Mouse (Mus musculus): ENCODE results near the gene Inpp5b. TPM values are rescaled to one million over a fixed set of nuclear protein-coding genes. Genes with fewer than 3 reads are reported as not detected.
"Not testable (repeated sequence)": the region's sequence is repeated elsewhere in the genome, so short reads cannot be mapped to it uniquely, and the experiment has no call there.

Inpp5b gene
- polyA plus RNA-seq, 1 experiment: 32.8 TPM

DNA sequence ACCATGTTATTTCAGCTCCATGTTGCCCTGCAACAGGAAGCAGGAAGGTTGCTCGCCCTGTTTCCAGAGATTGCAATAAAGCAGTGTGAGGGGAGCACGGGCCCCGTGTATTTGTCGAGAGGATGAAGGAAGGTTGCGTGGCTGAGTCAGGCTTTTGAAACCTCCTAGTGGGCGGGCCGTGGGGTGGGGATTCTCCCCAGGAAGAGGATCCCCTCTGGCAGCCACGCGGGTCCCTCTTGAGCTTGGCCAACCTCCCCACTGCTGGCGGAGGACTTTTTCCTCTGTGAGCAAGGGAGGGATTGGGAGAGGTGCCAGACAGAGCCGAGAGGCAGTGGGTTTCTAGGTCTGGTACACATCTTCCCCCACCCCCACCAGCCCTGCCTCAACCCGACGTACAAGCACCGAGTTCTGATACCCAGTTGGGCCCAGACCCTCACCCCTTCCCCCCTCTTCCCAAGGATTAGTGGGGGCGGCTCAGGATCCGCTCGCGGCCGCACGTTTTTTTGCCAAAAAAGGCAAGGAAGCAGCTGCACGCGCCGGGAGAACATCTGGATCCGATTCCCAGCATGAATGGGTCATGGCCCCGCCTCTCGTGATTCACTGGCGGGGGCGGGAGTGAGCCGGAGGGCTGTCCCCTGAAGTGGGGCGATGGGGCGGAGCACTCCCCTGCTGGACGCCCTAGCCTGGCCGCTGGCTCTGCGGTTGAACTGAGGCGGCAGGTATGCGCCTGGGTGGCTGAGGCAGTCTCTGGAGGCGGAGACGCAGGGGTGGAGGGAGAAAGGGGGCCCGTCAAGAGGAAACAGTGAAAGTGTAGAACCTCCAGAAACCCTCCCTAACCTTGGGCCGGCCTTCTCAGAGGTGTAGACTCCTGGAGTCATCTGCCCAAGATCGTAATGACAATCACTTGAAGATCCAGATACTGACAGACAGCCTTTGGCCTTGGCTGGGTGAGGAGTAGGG lies 32.9 kb upstream of the Inpp5b start:
- WGBS: under 1% methylated on average over 41 of the region's 41 CpGs
- DNase-seq (ENCODE audit: low read depth, low spot score): no peak

DNA sequence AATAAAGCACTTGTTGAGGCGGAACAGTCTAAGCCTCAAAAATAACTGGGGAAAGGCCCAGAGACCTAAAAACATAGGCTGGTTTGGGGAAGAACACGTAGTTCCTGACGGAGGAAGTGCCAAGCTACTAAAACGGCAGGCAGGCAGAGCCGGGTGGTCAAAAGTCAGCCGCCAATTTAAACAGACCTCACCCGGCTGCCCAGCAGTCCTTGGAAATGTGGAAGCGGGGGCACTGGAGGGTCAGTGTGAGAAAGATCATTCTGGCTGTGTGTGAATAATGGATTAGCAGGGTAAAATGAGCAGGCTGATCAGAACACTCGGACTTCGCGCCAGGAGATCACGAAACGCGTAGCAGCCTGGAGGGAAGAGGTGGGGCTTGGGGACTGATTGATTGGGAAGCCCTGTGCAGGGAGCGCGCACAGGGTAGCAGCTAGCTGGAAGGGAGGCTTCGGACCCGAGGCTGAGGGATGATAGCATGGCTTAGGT lies 31.6 kb upstream of the Inpp5b start:
- no peak for DNase-seq (ENCODE audit: low read depth, low spot score)
- WGBS: 3% methylated on average over 18 of the region's 18 CpGs

DNA sequence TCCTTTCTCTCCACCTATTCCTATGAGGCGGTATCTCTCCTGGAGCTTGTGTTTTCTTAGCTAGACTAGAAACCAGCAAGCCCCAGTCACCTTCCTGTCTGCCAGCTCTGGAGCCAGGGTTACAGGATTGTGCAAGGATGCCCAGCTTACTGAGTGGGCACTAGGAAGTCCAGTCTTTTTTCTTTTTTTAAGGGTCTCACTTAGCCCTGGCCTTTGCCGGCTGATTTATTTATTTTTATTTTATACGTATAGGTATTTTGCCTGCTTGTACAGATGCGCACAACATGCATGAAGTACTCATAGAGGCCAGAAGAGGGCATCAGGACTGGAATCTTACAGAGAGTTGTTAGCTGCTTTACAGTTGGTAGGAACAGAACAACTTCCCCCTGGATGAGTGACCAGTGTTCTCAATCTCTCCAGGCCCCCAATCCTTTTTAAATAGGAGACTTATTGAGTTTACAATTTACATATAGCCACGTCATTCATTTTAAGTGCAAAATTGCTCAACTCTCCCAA lies 30.8 kb upstream of the Inpp5b start:
- DNase-seq (ENCODE audit: low read depth, low spot score): no peak
- whole genome bisulfite sequencing: 5% methylated on average over 5 of the region's 5 CpGs

DNA sequence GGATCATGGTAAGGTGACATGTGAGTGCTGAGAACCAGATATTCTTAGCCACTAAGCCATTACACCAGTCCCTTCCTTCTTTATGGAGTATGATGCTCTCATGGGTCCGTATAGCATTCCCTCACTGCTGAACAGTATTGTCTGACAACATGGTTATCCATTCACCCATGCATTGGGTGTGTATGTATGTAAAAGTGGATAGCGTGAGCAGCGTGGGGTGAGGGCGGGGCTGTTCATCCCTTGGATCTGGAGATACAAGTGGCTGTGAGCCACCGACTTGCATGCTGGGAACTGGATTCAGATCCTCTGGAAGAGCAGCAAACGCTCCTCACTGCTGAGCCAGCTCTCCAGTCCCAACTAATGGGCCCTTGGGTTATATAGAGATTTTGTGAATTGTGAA lies 29.0 kb upstream of the Inpp5b start:
- WGBS: 58% methylated on average over 6 of the region's 6 CpGs
- DNase-seq (ENCODE audit: low read depth, low spot score): no peak

DNA sequence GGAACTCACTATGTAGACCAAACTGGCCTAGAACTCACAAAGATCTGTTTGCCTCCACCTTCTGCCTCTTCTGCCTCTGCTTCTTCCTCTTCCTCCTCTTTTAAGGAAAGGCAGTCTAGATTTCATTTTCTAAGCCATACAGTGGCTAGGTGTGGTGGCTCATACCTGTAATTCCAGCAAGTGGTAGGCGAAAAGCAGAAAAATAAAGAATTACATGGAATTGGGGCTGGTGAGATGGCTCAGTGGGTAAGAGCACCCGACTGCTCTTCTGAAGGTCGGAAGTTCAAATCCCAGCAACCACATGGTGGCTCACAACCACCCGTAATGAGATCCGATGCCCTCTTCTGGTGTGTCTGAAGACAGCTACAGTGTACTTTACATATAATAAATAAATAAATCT lies 27.8 kb upstream of the Inpp5b start:
- WGBS: 68% methylated on average over 5 of the region's 5 CpGs
- not testable (repeated sequence) for DNase-seq (ENCODE audit: low read depth, low spot score)

DNA sequence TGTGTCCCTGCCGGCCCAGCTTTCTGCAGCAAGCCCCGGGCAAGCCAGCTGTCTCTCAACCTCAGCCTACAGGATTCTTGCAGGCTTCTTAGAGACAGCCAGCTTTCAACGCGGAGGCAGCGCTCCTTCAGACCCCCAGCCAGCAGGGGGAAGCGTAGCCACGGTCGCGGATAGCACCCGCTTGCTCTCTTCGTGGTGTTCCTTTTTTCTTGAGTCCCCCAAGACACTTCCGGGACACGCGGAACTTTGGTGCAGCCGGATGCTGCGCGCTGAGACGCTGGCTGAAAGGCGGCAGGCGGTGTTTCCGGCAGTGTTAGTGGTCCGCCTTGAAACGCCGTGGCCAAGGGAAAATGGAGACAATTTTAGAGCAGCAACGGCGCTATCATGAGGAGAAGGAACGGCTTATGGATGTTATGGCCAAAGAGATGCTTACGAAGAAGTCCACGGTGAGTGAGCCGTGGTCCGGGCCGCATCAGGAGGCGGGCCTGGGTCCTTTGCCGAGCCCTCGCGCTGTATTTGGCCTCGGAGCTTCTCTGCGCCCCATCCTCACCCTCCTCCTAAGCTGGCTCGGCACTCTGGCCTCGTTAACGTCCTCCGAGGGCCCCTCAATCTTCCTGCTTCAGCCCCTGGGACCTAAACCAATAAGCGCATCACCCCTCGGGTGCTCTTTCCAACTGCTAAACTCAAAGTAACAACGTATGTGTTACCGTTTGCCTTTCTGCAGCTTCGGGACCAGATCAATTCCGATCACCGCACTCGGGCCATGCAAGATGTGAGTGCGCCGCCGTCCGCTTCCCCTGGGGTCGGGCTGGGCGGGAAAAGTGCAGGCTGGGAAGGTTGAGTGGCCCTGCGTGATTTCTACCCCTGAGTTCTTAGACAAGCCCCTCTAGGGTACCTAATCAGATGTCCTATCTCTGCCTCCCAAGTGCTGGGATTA lies 26.8 kb upstream of the Inpp5b start, which contains the start of gene Sf3a3:
TSS of gene Sf3a3 (plus strand) at position 232 of the 937 bp plus-strand sequence.
- no peak for DNase-seq (ENCODE audit: low read depth, low spot score)
- WGBS: under 1% methylated on average over 57 of the region's 57 CpGs

DNA sequence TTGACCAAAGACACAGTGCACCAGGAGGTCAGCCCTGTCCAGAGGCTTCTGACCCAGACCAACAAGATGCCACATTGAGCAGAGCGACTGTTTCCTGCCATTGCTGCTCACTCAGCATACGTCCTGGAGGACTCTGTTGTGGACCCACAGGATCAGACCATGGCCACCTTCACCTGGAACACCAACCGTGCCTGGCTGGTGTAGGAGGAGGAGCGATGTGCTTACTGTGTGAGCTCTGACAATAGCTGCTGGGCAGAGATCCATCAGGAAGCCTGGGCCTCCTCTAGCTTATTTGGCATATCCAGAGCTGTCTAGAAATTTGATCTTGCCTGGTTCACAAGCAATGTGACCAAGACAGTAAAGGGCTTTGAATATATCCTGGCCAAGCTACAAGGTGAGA lies 22.5 kb upstream of the Inpp5b start:
- 91% methylated on average over 4 of the region's 4 CpGs for WGBS
- no peak for DNase-seq (ENCODE audit: low read depth, low spot score)

DNA sequence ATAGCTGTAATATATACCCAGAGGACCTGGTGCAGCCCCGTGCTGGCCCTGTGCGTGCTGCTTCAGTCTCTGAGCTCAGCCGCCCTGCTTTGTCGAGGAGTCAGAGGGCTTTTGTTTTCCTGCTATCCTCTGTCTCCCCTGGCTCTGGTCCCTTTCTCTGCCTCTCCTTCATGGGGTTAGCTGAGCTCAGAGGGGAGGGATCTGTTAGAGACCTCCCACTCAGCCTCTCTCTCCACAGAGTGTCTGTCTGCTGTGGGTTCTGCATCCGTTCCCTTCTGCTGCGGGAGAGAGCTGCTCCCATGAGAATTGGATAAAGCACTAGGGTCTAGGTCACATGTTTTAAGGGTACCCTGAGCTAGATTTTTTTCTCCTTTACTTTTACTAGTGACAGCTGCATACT lies 15.5 kb upstream of the Inpp5b start:
- WGBS: 91% methylated on average over 6 of the region's 6 CpGs
- no peak for DNase-seq (ENCODE audit: low read depth, low spot score)

DNA sequence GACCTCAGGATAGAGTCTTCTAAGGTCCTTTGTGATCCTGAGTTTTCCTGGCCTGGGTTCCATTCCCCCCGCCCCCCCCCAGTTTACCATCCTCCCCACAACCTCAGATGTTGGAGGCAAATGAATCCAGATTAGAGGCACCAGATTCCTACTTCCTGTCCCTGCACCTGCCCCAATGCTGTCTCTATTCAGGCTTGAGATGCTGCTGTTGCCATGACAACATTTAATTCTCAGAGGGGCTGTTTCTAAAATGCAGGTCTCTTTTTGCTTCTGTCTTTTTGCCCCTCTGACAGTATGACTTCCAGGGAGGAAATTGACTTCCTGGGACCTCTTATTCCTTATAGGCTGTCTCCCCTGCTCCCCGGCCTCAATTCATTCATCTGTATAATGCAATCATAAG lies 4.7 kb upstream of the Inpp5b start:
- WGBS: 74% methylated on average over 2 of the region's 2 CpGs
- no peak for DNase-seq (ENCODE audit: low read depth, low spot score)

DNA sequence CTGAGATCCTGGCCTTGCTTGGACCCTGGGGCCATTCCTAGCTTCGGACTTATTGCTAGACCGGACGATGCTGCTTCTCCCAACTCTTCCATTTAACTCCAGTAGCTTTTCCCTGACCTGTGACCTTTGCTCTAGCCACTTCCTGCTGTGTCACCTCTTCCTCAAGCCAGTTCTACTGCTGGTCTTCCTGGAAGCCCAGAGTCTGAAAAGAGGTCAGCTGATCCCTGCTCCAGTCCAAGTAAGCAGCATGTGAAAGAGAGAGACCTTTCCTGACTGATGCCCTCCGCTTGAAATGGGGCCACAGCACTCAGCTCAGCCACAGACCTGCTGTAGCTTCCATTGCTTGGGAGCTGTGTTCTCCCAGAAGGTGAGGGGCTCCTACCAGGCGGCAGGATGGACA lies 4.2 kb upstream of the Inpp5b start:
- WGBS: 72% methylated on average over 5 of the region's 5 CpGs
- no peak for DNase-seq (ENCODE audit: low read depth, low spot score)

DNA sequence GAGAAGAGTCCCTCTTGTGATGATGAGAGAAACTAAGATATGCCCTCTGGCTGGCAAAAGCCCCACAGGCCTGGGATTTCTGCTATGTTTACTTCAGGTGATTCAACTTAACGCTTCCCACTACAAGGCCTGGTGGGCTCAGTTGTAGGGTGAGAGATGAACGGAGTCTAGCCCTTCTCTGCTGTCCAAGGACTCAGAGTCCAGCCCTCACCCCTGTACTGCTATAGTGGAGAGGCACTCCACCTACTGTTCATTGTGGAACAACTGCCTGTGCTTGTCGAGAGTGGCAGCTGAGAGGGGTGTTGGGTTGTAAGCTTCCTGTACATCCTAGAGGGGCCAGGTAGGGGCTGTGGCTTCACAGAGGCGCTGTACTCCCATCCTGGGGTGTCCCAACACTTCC lies 3.6 kb upstream of the Inpp5b start:
- 49% methylated on average over 4 of the region's 4 CpGs for WGBS

DNA sequence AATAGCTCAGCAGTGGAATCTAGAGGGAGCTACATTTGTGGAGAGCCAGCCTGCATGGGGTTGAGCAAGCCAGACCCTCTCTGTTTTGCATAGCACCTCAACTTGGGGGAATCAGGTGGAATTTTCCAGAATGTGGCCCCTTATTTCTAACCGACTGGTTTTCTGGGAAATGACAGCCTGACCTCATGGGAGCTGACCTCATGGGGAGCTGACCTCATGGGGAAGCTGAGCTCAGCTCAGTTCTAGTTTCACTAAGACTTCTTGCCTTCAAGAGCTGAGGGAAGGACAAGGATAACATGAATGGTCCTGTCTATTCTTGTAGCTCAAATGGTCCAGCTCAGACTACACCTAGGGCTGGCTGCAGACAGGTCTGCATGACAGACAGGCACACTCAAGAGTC lies 2.9 kb upstream of the Inpp5b start:
- DNase-seq (ENCODE audit: low read depth, low spot score): no peak
- 63% methylated on average over 1 of the region's 1 CpGs for WGBS

More for the DNA sequence above, 3.6 kb upstream of the Inpp5b start:
- DNase-seq (ENCODE audit: low read depth, low spot score): no peak

DNA sequence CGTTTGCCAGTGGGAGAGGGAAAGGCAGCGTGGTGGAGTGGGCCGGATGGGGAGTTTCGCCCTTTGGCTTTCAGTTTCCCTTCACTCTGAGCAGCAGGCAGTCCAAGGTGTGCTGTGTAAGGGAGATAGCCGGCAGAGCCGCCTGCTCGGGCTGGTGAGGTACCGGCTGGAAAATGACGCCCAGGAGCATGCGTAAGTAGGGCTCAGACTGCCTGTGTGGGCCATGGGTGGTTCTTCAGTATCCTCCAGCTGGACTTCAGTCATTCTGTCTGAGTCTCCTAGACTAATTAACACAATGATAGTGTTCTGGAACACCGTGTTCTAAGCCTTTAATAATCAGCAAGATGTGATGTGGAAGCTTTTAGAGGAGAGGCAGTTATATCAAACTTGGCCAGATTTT lies 1.2 kb downstream of the Inpp5b start:
- no peak for DNase-seq (ENCODE audit: low read depth, low spot score)
- 81% methylated on average over 11 of the region's 11 CpGs for WGBS

DNA sequence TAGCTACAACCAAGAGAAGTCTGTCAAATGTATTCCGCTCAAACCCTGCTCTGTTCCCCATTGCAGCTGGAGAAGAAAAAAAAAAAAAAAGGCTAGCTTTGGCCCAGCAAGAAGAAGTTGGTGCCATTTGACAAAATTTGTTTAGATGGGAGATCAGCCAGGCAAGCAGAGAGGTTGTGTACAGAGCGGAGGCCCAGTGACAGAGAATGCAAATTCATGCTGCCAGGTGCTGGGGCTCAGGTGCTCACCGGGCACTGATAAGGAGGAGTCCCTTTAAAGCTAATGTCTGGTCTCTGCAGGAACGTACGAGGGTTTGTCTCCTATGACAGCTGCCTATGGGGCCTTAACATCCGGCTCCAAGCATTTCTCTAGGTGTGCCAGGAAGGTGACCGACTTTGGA lies 4.9 kb downstream of the Inpp5b start:
- DNase-seq (ENCODE audit: low read depth, low spot score): no peak
- WGBS: 86% methylated on average over 7 of the region's 7 CpGs

DNA sequence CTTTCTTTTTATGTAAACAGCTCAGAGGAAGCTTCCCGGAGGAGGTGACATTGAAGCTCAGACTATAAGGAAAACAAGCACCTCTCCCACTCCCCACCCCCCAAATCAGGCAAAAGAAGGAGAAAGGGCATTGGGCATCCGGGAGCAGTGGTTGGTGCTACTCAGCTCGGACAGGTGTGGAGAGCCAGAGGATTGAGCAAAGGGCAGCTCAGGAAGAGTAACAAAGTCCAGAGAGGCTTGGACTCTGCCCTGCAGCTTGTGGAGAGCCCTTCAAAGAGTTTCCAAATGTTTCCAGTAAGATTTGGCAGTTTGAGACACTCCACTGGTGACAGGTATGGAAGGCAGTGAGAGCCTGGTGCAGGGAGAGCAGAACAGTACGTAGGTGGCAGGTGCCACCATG lies 6.2 kb downstream of the Inpp5b start:
- DNase-seq (ENCODE audit: low read depth, low spot score): no peak
- 34% methylated on average over 4 of the region's 4 CpGs for WGBS

DNA sequence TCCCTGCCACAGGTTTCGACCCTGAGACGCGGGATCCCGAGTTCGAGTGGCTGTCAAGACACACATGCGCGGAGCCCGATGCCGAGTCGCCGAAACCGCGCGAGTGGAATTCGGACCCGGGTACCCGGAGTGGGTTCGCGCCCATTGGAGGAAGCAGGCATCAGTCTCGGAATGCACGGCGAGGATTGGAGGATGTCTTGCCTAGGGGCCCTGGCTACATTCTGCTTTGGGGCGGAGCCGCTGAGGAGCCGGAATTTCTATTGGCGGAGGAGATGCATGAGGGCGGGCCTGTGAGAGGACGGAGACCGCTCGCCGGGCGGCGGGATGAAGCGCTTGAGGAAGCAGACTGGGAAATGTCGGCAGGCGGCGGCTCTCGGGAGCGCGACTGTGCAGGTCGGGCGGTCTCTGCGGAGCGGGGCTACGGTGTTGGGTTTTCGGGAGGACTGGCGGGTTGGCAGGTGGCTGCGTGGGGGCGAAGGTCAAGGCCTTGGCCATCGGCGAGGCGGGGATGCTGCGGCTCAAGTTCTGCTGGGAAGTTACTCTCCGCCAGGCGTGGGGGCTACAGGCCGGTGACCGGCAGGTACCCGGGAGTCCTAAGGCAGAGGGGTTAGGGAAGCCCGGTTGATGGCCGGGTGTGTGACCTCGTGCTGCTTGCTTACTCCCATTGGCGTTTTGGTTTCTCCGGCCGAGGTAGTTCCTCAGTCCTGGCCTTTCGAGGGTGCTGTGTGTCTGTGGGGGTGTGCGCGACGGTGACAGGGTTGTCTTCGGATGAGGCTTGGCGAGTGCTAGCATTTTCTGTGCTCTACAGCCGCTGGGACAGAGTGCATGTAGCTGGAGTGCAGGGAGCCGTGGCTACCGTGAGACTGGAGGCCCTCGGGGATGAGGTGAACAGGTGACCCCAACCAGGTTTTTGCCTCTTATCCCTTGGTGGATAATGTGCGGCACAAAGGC lies 9.9 kb downstream of the Inpp5b start:
- peak; percentile 98 for DNase-seq (ENCODE audit: low read depth, low spot score)
- under 1% methylated on average over 75 of the region's 75 CpGs for WGBS

DNA sequence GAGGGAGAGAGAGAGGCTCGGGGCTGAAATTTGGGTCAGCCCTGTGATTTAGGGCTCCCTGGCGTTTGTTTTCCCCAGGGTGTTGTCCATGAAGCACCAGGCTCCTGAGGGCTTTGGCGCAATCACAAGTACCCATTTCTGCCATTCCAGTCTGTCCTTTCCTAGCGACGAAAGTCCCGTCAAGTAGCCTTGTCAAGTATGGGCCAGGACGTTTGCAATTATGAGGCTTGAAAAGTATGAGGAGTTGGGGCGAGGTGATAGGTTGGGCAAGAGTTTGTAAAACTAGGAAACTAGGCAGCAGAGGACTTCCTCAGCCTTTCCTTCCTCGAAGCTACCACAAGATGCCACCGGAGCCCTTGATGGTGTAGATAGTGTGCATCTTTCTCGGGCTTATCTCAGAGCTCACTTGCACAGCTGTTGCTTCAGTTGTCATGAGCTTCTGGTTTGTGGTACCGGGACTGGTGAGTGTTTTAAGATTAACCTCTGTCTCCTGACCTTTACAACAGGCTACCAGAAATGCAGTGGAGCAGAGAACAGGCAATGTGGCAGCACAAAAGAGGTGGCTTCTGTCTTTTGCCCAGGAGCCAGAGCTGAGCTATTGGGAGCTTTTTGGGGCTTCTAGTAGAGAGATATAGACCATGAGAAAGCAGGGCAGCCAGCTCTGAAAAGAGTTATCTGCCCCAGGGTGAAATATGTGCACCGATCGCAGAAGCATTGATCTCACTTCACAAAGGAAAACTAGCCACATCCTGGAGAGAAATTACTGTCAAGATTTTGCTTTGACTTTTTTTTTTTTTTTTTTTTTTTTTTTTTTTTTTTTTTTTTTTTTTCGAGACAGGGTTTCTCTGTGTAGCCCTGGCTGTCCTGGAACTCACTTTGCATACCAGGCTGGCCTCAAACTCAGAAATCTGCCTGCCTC lies 10.9 kb downstream of the Inpp5b start:
- 18% methylated on average over 15 of the region's 15 CpGs for WGBS
- DNase-seq (ENCODE audit: low read depth, low spot score): no peak

DNA sequence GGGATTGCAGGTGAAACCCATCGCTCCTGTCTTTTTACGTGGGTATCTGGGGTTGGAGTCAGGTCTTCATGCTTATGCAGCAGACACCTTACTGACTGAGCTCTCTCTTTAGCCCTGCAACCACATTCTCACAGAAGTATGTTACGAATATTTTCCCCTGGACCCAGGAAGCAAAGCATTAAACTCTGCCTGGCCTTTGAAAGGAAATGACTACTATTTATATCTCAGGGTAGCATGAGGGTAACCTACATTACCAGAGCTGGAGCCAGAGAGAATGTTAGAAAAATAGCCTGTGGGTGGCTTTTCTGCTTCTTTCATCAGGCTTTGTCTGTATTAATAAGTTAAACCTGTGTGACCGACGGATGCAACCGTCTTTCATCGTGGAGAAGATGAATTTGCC lies 13.9 kb downstream of the Inpp5b start:
- WGBS: 35% methylated on average over 7 of the region's 7 CpGs
- no peak for DNase-seq (ENCODE audit: low read depth, low spot score)

Data from large intestine, adult 2 months (tissue).